Mouse (Mus musculus): ENCODE measurements around the gene Tle4.
"Not testable (repeated sequence)": the region's sequence is repeated elsewhere in the genome, so short reads cannot be mapped to it uniquely, and the experiment has no call there.

Tle4 gene

GRCm38 (mm10) chr19:14597917-14598689 lies at the start of gene Tle4:
Tle4 (minus strand) TSS chr19:14598051.
- peak; percentile 100 for DNase-seq

GRCm38 (mm10) chr19:14645666-14646065 lies 47.8 kb upstream of the Tle4 start:
- no peak for DNase-seq

- DNase-seq = no peak
These were observed 46.9 kb upstream of the Tle4 start for GRCm38 (mm10) chr19:14644756-14645155.

- DNase-seq = not testable (repeated sequence)
These were observed 45.2 kb upstream of the Tle4 start for GRCm38 (mm10) chr19:14643091-14643490.

- DNase-seq = no peak
These were observed 44.8 kb upstream of the Tle4 start for GRCm38 (mm10) chr19:14642663-14643062.

- peak in 1 of 2 experiments; percentile 8 for DNase-seq
These were observed 37.5 kb upstream of the Tle4 start for GRCm38 (mm10) chr19:14635213-14635928.

- DNase-seq = no peak
These were observed 25.5 kb upstream of the Tle4 start for GRCm38 (mm10) chr19:14623355-14623754.

GRCm38 (mm10) chr19:14620534-14620933 lies 22.7 kb upstream of the Tle4 start:
- no peak for DNase-seq

GRCm38 (mm10) chr19:14619814-14620213 lies 22.0 kb upstream of the Tle4 start:
- no peak for DNase-seq

- no peak for DNase-seq
These were observed 17.0 kb upstream of the Tle4 start for GRCm38 (mm10) chr19:14614816-14615215.

GRCm38 (mm10) chr19:14610542-14611317 lies 12.9 kb upstream of the Tle4 start:
- DNase-seq = no peak

- no peak for DNase-seq
These were observed 3.0 kb upstream of the Tle4 start for GRCm38 (mm10) chr19:14600841-14601240.

GRCm38 (mm10) chr19:14600354-14600753 lies 2.5 kb upstream of the Tle4 start:
- DNase-seq = no peak

GRCm38 (mm10) chr19:14599851-14600251 lies 2.0 kb upstream of the Tle4 start:
- no peak for DNase-seq

GRCm38 (mm10) chr19:14598690-14599288 lies 938 bp upstream of the Tle4 start:
- no peak for DNase-seq

- DNase-seq = peak; percentile 65 to 75
These were observed 622 bp downstream of the Tle4 start for GRCm38 (mm10) chr19:14596941-14597916.

GRCm38 (mm10) chr19:14596358-14596940 lies 1.4 kb downstream of the Tle4 start:
- peak in 1 of 2 experiments; percentile 19 for DNase-seq

- peak in 1 of 2 experiments; percentile 20 for DNase-seq
These were observed 2.4 kb downstream of the Tle4 start for GRCm38 (mm10) chr19:14595390-14595997.

GRCm38 (mm10) chr19:14594537-14594936 lies 3.3 kb downstream of the Tle4 start:
- no peak for DNase-seq

GRCm38 (mm10) chr19:14591809-14592535 lies 5.9 kb downstream of the Tle4 start:
- DNase-seq = no peak
